Mouse (Mus musculus) liver, embryonic 14.5 days (tissue): ENCODE data around the gene 4930402H24Rik.

ENCODE experiments used
- CTCF ChIP-seq: IDR thresholded peaks from 2 replicates; pipeline ENCODE4 v1.5.1; 2016; ENCODE audit warnings: antibody characterized with exemption, low read depth, control low read depth
- EP300 ChIP-seq: IDR thresholded peaks from 2 replicates; pipeline ENCODE4 v1.6.1; 2016; ENCODE audit warnings: antibody characterized with exemption, low read depth

GRCm38 (mm10) chr2:130832012-130832411 lies 74.2 kb downstream of the 4930402H24Rik start:
- TF ChIP-seq CTCF (no peak), EP300 (no peak)
